Mouse (Mus musculus) thymus, adult 2 months (tissue): ENCODE measurements around the gene Olfr885.

Source experiments
- CTCF ChIP-seq: fragments of 200-500 bp; IDR thresholded peaks from 2 replicates; pipeline ENCODE4 v1.5.1; 2012; ENCODE audit warnings: mild to moderate bottlenecking, control low read depth, low read length, moderate library complexity, borderline replicate concordance; ENCODE audit not compliant: control insufficient read depth, poor library complexity, insufficient read depth; ENCODE audit errors: extremely low read depth
- POLR2A ChIP-seq: fragments of 200-500 bp; IDR thresholded peaks from 2 replicates; pipeline ENCODE4 v1.6.1; 2012; ENCODE audit warnings: mild to moderate bottlenecking, low read length, control low read depth, moderate library complexity; ENCODE audit not compliant: control insufficient read depth, poor library complexity, insufficient read depth; ENCODE audit errors: extremely low read depth

- TF ChIP-seq CTCF: no peak
- no peak for TF ChIP-seq POLR2A
These were observed 46.7 kb downstream of the Olfr885 start, which contains the start of gene Olfr888 for GRCm38 (mm10) chr9:38107828-38108227.
